Mouse (Mus musculus) embryonic facial prominence, embryonic 13.5 days (tissue): ENCODE measurements around the gene Oxct2a. TPM values are rescaled to one million over a fixed set of nuclear protein-coding genes. Genes with fewer than 3 reads are reported as not detected.

Experiments
- polyA plus RNA-seq: library from polyadenylated mRNA; unstranded; fragments of >200 nt; fragmentation: Nextera tagmentation; extraction: Ambion mirVana; gene quantifications from 2 replicates; pipeline ENCODE4 v1.2.1, GENCODE M21; 2015

Oxct2a gene
- polyA plus RNA-seq, 1 experiment from 2014 or later: not detected

Other genes with a start within 250 kb of the Oxct2a start
- gene Bmp8b, start 218.5 kb downstream of the Oxct2a start, polyA plus RNA-seq: 0.51 and 0.58 TPM in 2 replicates
- 0.19 TPM in 1 of 2 replicates, not detected in the other for gene Oxct2b, start 207.4 kb downstream of the Oxct2a start, polyA plus RNA-seq
- gene Ppie, start 183.7 kb downstream of the Oxct2a start, polyA plus RNA-seq: 113 and 114 TPM in 2 replicates
- gene Hpcal4, start 140.4 kb downstream of the Oxct2a start, polyA plus RNA-seq: 0.26 and 0.44 TPM in 2 replicates
- gene Nt5c1a, start 122.1 kb downstream of the Oxct2a start, polyA plus RNA-seq: not detected in 2 replicates
- 4.3 and 5.0 TPM in 2 replicates for gene Heyl, start 90.1 kb downstream of the Oxct2a start, polyA plus RNA-seq
- 36.8 and 41.2 TPM in 2 replicates for gene Pabpc4, start 61.3 kb downstream of the Oxct2a start, polyA plus RNA-seq
- gene Bmp8a, start 19.6 kb upstream of the Oxct2a start, polyA plus RNA-seq: 0.59 and 1.3 TPM in 2 replicates